Mouse (Mus musculus): ENCODE results near the gene Slmap. TPM values are rescaled to one million over a fixed set of nuclear protein-coding genes. Genes with fewer than 3 reads are reported as not detected.

Slmap gene
- polyA plus RNA-seq (2017; shearing (Covaris generic)): 10 to 100 TPM; 42.6 to 47.6 TPM

GRCm38 (mm10) chr14:26534757-26535479, at the start of gene Slmap:
Gene Slmap, minus strand, starts transcription at chr14:26534931.

GRCm38 (mm10) chr14:26573556-26573955, 38.8 kb upstream of the Slmap start, which contains the start of gene Dennd6a:
Gene Dennd6a, plus strand, starts transcription at chr14:26573856.

Other genes starting within 250 kb of the Slmap start
- gene Dennd6a, start 38.9 kb upstream of the Slmap start, polyA plus RNA-seq (2017; shearing (Covaris generic)): 10 to 100 TPM; 20.6 to 26.1 TPM
- 100 to 1,000 TPM; 242 to 269 TPM for gene Arf4, start 103.1 kb upstream of the Slmap start, polyA plus RNA-seq (2017; shearing (Covaris generic))
- 10 to 100 TPM; 11.5 to 13.2 TPM for gene Pde12, start 135.0 kb upstream of the Slmap start, polyA plus RNA-seq (2017; shearing (Covaris generic))
- under 1 TPM; 0.02 to 0.67 TPM for gene Dnah12, start 158.3 kb upstream of the Slmap start, polyA plus RNA-seq (2017; shearing (Covaris generic))

All from inflammation-experienced regulatory T-cells (primary cell).